Mouse (Mus musculus): ENCODE data around the gene Nr2f2. TPM values are rescaled to one million over a fixed set of nuclear protein-coding genes. Genes with fewer than 3 reads are reported as not detected.

Nr2f2 gene
- polyA plus RNA-seq, 1 experiment from 2014 or later, result 99.8 TPM

GRCm38 (mm10) chr7:70332926-70333664 lies 33.4 kb downstream of the Nr2f2 start:
- H3K36me3 ChIP-seq (replicated peaks), result no peaks in the 10 kb centered on the region
- DNase-seq (ENCODE audit: low spot score), result peak; percentile 38
- peak overlapping the region; percentile 64 for H3K4me3 ChIP-seq
- no peaks in the 10 kb centered on the region for H3K9me3 ChIP-seq
- 6% methylated on average over 14 of the region's 14 CpGs for WGBS
- H3K27ac ChIP-seq (replicated peaks), result peak overlapping the region; percentile 86
- H3K27me3 ChIP-seq (replicated peaks; ENCODE audit: low read depth, poor library complexity, severe bottlenecking), result peaks cover 100% of the 10 kb centered on the region
- H3K4me1 ChIP-seq, result peaks cover 86% of the 10 kb centered on the region

- peaks cover 100% of the 10 kb centered on the region for H3K27me3 ChIP-seq (replicated peaks; ENCODE audit: low read depth, poor library complexity, severe bottlenecking)
- H3K9me3 ChIP-seq, result no peaks in the 10 kb centered on the region
- WGBS, result under 1% methylated on average over 26 of the region's 26 CpGs
- peak; percentile 49 for DNase-seq (ENCODE audit: low spot score)
- H3K27ac ChIP-seq (replicated peaks), result peak overlapping the region; percentile 86
- H3K4me1 ChIP-seq, result peaks cover 80% of the 10 kb centered on the region
- H3K4me3 ChIP-seq, result peak overlapping the region; percentile 64
- H3K36me3 ChIP-seq (replicated peaks), result no peaks in the 10 kb centered on the region
Observed at GRCm38 (mm10) chr7:70332064-70332850, 34.3 kb downstream of the Nr2f2 start.

- peaks cover 76% of the 10 kb centered on the region for H3K4me1 ChIP-seq
- peaks cover 100% of the 10 kb centered on the region for H3K27me3 ChIP-seq (replicated peaks; ENCODE audit: low read depth, poor library complexity, severe bottlenecking)
- H3K36me3 ChIP-seq (replicated peaks), result no peaks in the 10 kb centered on the region
- peak; percentile 81 for DNase-seq (ENCODE audit: low spot score)
- H3K9me3 ChIP-seq, result no peaks in the 10 kb centered on the region
- peak overlapping the region; percentile 64 for H3K4me3 ChIP-seq
- peak overlapping the region; percentile 86 for H3K27ac ChIP-seq (replicated peaks)
- WGBS, result 0% methylated on average over 48 of the region's 48 CpGs
Observed at GRCm38 (mm10) chr7:70331243-70332063, 35.1 kb downstream of the Nr2f2 start.

- DNase-seq (ENCODE audit: low spot score), result peak; percentile 71
- peak overlapping the region; percentile 64 for H3K4me3 ChIP-seq
- 0% methylated on average over 19 of the region's 19 CpGs for WGBS
- H3K27ac ChIP-seq (replicated peaks), result peak overlapping the region; percentile 86
- H3K9me3 ChIP-seq, result no peaks in the 10 kb centered on the region
- peaks cover 100% of the 10 kb centered on the region for H3K27me3 ChIP-seq (replicated peaks; ENCODE audit: low read depth, poor library complexity, severe bottlenecking)
- no peaks in the 10 kb centered on the region for H3K36me3 ChIP-seq (replicated peaks)
- peaks cover 78% of the 10 kb centered on the region for H3K4me1 ChIP-seq
Observed at GRCm38 (mm10) chr7:70330761-70331242, 35.7 kb downstream of the Nr2f2 start.

- DNase-seq (ENCODE audit: low spot score), result peak; percentile 54
- WGBS, result 2% methylated on average over 12 of the region's 12 CpGs
- H3K4me1 ChIP-seq, result peaks cover 83% of the 10 kb centered on the region
- H3K4me3 ChIP-seq, result peak overlapping the region; percentile 64
- H3K27me3 ChIP-seq (replicated peaks; ENCODE audit: low read depth, poor library complexity, severe bottlenecking), result peaks cover 100% of the 10 kb centered on the region
- no peaks in the 10 kb centered on the region for H3K36me3 ChIP-seq (replicated peaks)
- H3K9me3 ChIP-seq, result no peaks in the 10 kb centered on the region
- H3K27ac ChIP-seq (replicated peaks), result peak overlapping the region; percentile 86
Observed at GRCm38 (mm10) chr7:70330207-70330562, 36.4 kb downstream of the Nr2f2 start.

GRCm38 (mm10) chr7:70329521-70330206 lies 36.9 kb downstream of the Nr2f2 start:
- no peaks in the 10 kb centered on the region for H3K9me3 ChIP-seq
- 3% methylated on average over 19 of the region's 19 CpGs for WGBS
- H3K4me1 ChIP-seq, result peaks cover 79% of the 10 kb centered on the region
- no peaks in the 10 kb centered on the region for H3K36me3 ChIP-seq (replicated peaks)
- H3K27ac ChIP-seq (replicated peaks), result peak overlapping the region; percentile 86
- DNase-seq (ENCODE audit: low spot score), result no peak
- H3K27me3 ChIP-seq (replicated peaks; ENCODE audit: low read depth, poor library complexity, severe bottlenecking), result peaks cover 100% of the 10 kb centered on the region
- peak overlapping the region; percentile 64; the same call in 1 of the 2 replicates for H3K4me3 ChIP-seq

GRCm38 (mm10) chr7:70329037-70329516 lies 37.5 kb downstream of the Nr2f2 start:
- peak; percentile 25 for DNase-seq (ENCODE audit: low spot score)
- Histone ChIP-seq H3K27me3 (replicated peaks; ENCODE audit: low read depth, poor library complexity, severe bottlenecking) (peaks cover 100% of the 10 kb centered on the region), H3K27ac (replicated peaks) (peak overlapping the region; percentile 19; the same call in 1 of the 2 replicates), H3K36me3 (replicated peaks) (no peaks in the 10 kb centered on the region), H3K4me3 (no peak overlapping the region), H3K4me1 (peaks cover 78% of the 10 kb centered on the region), H3K9me3 (no peaks in the 10 kb centered on the region)
- whole genome bisulfite sequencing, result 5% methylated on average over 6 of the region's 6 CpGs

GRCm38 (mm10) chr7:70328206-70329036 lies 38.1 kb downstream of the Nr2f2 start:
- Histone ChIP-seq H3K36me3 (replicated peaks) (no peaks in the 10 kb centered on the region), H3K4me1 (peaks cover 77% of the 10 kb centered on the region), H3K27me3 (replicated peaks; ENCODE audit: low read depth, poor library complexity, severe bottlenecking) (peaks cover 100% of the 10 kb centered on the region), H3K4me3 (no peak overlapping the region), H3K9me3 (no peaks in the 10 kb centered on the region), H3K27ac (replicated peaks) (peak overlapping the region; percentile 19; the same call in 1 of the 2 replicates)
- DNase-seq (ENCODE audit: low spot score), result peak; percentile 41
- 2% methylated on average over 10 of the region's 10 CpGs for WGBS

- WGBS, result 7% methylated on average over 2 of the region's 2 CpGs
- DNase-seq (ENCODE audit: low spot score), result no peak
- no peaks in the 10 kb centered on the region for H3K9me3 ChIP-seq
- peaks cover 65% of the 10 kb centered on the region for H3K4me1 ChIP-seq
- H3K27me3 ChIP-seq (replicated peaks; ENCODE audit: low read depth, poor library complexity, severe bottlenecking), result peaks cover 100% of the 10 kb centered on the region
- H3K27ac ChIP-seq (replicated peaks), result no peak overlapping the region
- H3K4me3 ChIP-seq, result no peak overlapping the region
- no peaks in the 10 kb centered on the region for H3K36me3 ChIP-seq (replicated peaks)
Observed at GRCm38 (mm10) chr7:70327191-70327590, 39.3 kb downstream of the Nr2f2 start.

GRCm38 (mm10) chr7:70326176-70327035 lies 40.1 kb downstream of the Nr2f2 start:
- Histone ChIP-seq H3K27ac (replicated peaks) (peak overlapping the region; percentile 16), H3K36me3 (replicated peaks) (no peaks in the 10 kb centered on the region), H3K9me3 (no peaks in the 10 kb centered on the region), H3K27me3 (replicated peaks; ENCODE audit: low read depth, poor library complexity, severe bottlenecking) (peaks cover 100% of the 10 kb centered on the region), H3K4me3 (peak overlapping the region; percentile 41), H3K4me1 (peaks cover 57% of the 10 kb centered on the region)
- peak; percentile 47 for DNase-seq (ENCODE audit: low spot score)
- whole genome bisulfite sequencing, result 1% methylated on average over 21 of the region's 21 CpGs

Measured in embryonic facial prominence, embryonic 10.5 days (tissue).